Mouse (Mus musculus): ENCODE data around the gene Wdr46. TPM values are rescaled to one million over a fixed set of nuclear protein-coding genes. Genes with fewer than 3 reads are reported as not detected.
"Not testable (repeated sequence)": the region's sequence is repeated elsewhere in the genome, so short reads cannot be mapped to it uniquely, and the experiment has no call there.

Wdr46 gene
- 10 to 100 TPM; 34.4 to 34.9 TPM for total RNA-seq (2021)
- long read RNA-seq, experiment 1, transcript Wdr46-201 (15 exons, 2,229 nt), result major isoform, 49 of 56 reads
- long read RNA-seq, experiment 1, partial matches to known transcripts, result 6 of 56 reads
- long read RNA-seq, experiment 1, other reads (novel, unspliced or antisense), result 1 of 56 reads
- long read RNA-seq, experiment 2, transcript Wdr46-201 (15 exons, 2,229 nt), result major isoform, 16 of 21 reads
- long read RNA-seq, experiment 2, partial matches to known transcripts, result 4 of 21 reads
- long read RNA-seq, experiment 2, other reads (novel, unspliced or antisense), result 1 of 21 reads

- peak; percentile 91 for DNase-seq
Observed at GRCm38 (mm10) chr17:33940206-33940805, at the start of gene Wdr46, which contains the start of gene Pfdn6. TSS of gene Wdr46 (plus strand) at chr17:33940660. TSS of gene Pfdn6 (minus strand) at chr17:33940343.

GRCm38 (mm10) chr17:33891357-33891756 is 49.1 kb upstream of the Wdr46 start:
- no peak for DNase-seq

- not testable (repeated sequence) for DNase-seq
Observed at GRCm38 (mm10) chr17:33891892-33892291, 48.6 kb upstream of the Wdr46 start.

- no peak for DNase-seq
Observed at GRCm38 (mm10) chr17:33892429-33892828, 48.0 kb upstream of the Wdr46 start.

- not testable (repeated sequence) for DNase-seq
Observed at GRCm38 (mm10) chr17:33893011-33893410, 47.4 kb upstream of the Wdr46 start.

GRCm38 (mm10) chr17:33897114-33897794 is 43.2 kb upstream of the Wdr46 start:
- DNase-seq, result peak in 1 of 2 experiments; percentile 60

DNA sequence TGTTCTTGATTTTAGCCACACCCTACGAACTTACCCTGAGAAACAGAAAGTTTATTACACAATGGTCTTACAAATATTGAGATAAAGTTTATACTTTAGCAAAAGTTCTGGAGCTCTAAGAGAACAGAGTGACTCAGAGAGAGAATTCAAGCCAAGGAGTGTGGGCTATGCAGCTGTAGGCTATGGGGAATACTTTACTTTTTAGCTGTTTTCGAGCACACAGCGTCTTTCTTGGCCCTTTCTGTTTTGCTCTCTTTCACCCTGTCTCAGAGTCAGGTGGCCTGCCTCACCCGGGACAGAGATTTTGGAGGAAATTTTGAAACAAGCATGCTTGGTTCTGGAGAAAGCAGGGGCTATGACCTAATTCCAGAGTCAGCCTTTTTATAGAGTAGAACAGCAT is 42.3 kb upstream of the Wdr46 start:
- not testable (repeated sequence) for DNase-seq

- DNase-seq, result no peak
Observed at GRCm38 (mm10) chr17:33899642-33900041, 40.8 kb upstream of the Wdr46 start.

GRCm38 (mm10) chr17:33900281-33900988 is 40.0 kb upstream of the Wdr46 start:
- DNase-seq, result no peak

- DNase-seq, result no peak
Observed at GRCm38 (mm10) chr17:33900989-33901314, 39.5 kb upstream of the Wdr46 start.

DNA sequence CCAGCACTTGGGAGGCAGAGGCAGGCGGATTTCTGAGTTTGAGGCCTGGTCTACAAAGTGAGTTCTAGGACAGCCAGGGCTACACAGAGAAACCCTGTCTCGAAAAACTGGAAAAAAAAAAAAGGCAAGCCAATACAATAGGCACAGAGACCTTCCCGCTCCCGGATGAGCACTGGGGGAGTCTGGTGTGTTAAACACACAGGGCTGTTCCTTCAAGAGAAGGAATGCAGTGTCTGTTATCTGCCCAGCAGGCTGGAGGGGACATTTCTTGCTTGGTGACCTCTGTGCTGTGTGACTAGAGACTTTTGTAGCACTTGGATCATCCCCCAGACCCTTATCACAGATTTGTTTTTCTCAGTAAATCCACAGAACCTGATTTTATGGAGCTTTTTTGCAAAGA is 38.8 kb upstream of the Wdr46 start:
- DNase-seq, result no peak

DNA sequence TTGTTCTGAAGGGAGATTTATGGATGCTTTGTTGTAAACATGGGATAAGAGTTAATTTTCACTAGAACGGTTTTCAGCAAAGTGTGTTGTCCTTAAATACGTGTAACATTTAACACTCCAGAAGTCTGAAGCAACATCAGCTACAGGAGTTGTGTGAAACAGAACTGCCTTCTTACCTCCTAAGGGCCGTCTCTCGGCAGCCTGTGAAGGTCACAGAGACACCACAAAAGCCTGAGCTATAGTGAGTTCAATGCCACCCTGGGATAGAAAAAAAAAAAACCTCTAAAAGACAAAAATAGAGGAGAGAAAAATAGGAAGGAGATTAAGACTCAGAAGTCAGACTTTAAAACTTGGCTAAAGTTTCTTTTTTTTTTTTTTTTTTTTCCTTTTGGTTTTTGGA is 38.4 kb upstream of the Wdr46 start:
- DNase-seq, result no peak

GRCm38 (mm10) chr17:33902491-33902890 is 38.0 kb upstream of the Wdr46 start:
- no peak for DNase-seq

GRCm38 (mm10) chr17:33903911-33904651 is 36.4 kb upstream of the Wdr46 start:
- not testable (repeated sequence) for DNase-seq

GRCm38 (mm10) chr17:33904835-33905234 is 35.6 kb upstream of the Wdr46 start, which contains the start of gene Platr17:
TSS of gene Platr17 (plus strand) at chr17:33905135.
- DNase-seq, result not testable (repeated sequence)

GRCm38 (mm10) chr17:33908331-33909076 is 32.0 kb upstream of the Wdr46 start:
- DNase-seq, result peak; percentile 51 to 62

DNA sequence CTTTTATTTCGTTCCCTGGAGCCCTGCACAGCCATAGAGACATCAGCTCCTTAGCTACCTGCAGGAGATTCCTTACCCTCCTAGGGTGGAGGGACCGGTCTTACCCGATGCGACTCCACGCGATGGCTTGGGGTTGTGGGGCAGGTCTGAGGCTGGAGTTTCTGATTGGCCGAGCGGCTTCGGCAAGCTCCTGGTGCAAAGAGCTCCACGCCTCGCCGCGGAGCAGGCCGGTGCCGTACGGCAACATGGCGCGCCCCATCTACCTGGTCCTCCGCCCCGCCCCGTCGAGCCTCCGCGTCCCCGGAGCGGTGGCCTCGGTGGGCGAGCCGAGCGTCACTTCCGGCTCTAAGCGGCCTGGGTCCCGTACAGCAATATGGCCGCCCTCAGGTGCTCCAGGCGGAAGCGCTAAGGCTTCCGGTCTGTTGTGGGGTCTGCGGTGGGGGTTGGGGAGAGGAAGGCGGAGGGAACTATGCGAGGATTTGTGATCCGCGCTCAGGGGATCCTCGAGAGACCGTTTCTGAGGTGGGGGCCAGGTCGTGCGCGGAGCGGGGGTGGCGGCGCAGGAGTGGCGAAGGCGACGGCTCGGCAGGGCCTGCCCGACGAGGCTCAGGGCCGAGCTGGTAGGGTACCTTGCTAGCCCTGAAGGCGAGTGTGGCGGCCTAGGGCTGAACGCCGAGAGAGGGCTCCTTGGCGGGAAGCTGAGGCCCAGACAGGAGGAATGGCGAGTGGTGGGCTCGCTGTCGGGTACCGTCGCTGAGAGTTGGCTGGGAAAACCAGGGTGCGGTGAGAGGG is 31.2 kb upstream of the Wdr46 start, which contains the start of gene Daxx:
Gene Daxx (plus strand): TSS at position 338 of the 792 bp plus-strand sequence.
- peak; percentile 100 for DNase-seq

- peak; percentile 76 to 78 for DNase-seq
Observed at GRCm38 (mm10) chr17:33909869-33910250, 30.6 kb upstream of the Wdr46 start.

DNA sequence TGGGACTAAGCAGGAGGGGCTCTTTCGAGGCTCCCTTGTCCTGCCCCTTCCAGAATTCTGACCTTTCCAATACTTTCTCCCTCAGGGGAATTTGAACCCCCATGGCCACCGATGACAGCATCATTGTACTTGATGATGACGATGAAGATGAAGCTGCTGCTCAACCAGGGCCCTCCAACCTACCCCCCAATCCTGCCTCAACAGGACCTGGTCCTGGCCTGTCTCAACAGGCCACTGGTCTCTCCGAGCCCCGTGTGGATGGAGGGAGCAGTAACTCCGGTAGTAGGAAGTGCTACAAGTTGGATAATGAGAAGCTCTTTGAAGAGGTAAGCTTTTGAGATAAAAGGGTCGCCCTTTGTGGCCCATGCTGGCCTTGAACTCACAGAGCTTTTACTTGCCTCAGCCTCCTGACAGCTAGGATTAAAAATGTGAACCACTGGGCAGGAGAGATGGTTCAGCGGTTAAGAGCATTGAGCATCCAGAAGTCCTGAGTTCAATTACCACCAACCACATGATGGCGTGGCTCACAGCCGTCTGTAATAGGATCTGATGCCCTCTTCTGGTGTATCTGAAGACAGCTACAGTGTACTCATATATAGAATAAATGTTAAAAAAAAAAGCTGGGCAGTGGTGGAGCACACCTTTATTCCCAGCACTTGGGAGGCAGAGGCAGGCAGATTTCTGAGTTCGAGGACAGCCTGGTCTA is 30.0 kb upstream of the Wdr46 start:
- no peak for DNase-seq

Measured in adrenal gland, postnatal 36 days (tissue).